Mouse (Mus musculus) myocyte (in vitro differentiated cells): ENCODE results near the gene Eepd1. TPM values are rescaled to one million over a fixed set of nuclear protein-coding genes. Genes with fewer than 3 reads are reported as not detected.

Experiments
- H3K27me3 ChIP-seq: one replicate; pipeline ENCODE4 v1.6.1; 2011; ENCODE audit not compliant: control insufficient read depth, insufficient read depth, insufficient read length
- H3K36me3 ChIP-seq: one replicate; pipeline ENCODE4 v1.6.1; 2011; ENCODE audit not compliant: control insufficient read depth, insufficient read depth
- H3K4me2 ChIP-seq: one replicate; pipeline ENCODE4 v1.6.1; 2011; ENCODE audit warnings: low read depth, control low read depth
- H3K4me3 ChIP-seq: one replicate; pipeline ENCODE4 v1.5.1; 2011; ENCODE audit warnings: mild to moderate bottlenecking, control low read depth, moderate library complexity
- H3K79me2 ChIP-seq: one replicate; pipeline ENCODE4 v1.6.1; 2011; ENCODE audit not compliant: control insufficient read depth, insufficient read depth
- H3ac ChIP-seq: one replicate; pipeline ENCODE4 v1.6.1; 2011; ENCODE audit not compliant: control insufficient read depth, insufficient read length
- CEBPB ChIP-seq: IDR thresholded peaks from 2 replicates; pipeline ENCODE4 v1.6.1; 2011; ENCODE audit warnings: mild to moderate bottlenecking, moderate library complexity; ENCODE audit not compliant: poor library complexity, insufficient read depth, severe bottlenecking
- E2F4 ChIP-seq: IDR thresholded peaks from one replicate; pipeline ENCODE4 v1.6.1; 2011; ENCODE audit warnings: mild to moderate bottlenecking, control low read depth, moderate library complexity; ENCODE audit not compliant: insufficient read depth
- MAX ChIP-seq: IDR thresholded peaks from one replicate; pipeline ENCODE4 v1.6.1; 2011; ENCODE audit warnings: low read depth, mild to moderate bottlenecking, control low read depth
- MYOD1 ChIP-seq, 3 experiments: IDR thresholded peaks; one replicate each; pipeline ENCODE4 v1.6.1; 2011; ENCODE audit warnings: control low read depth in 2 of 3, low read depth in 2 of 3, mild to moderate bottlenecking in 2 of 3, moderate library complexity in 1 of 3; ENCODE audit not compliant: insufficient read length in 2 of 3, control insufficient read depth in 1 of 3
- MYOG ChIP-seq, 3 experiments: IDR thresholded peaks; one replicate each; pipeline ENCODE4 v1.6.1; 2011; ENCODE audit warnings: control low read depth in 2 of 3, low read depth in 2 of 3, mild to moderate bottlenecking in 2 of 3; ENCODE audit not compliant: insufficient read length in 2 of 3, control insufficient read depth in 1 of 3, insufficient read depth in 1 of 3
- POLR2A ChIP-seq: IDR thresholded peaks from one replicate; pipeline ENCODE4 v1.6.1; 2011; ENCODE audit warnings: low read depth, mild to moderate bottlenecking, control low read depth, moderate library complexity; ENCODE audit not compliant: insufficient read length
- POLR2AphosphoS2 ChIP-seq: IDR thresholded peaks from one replicate; pipeline ENCODE4 v1.6.1; 2011; ENCODE audit warnings: low read depth, control low read depth; ENCODE audit not compliant: insufficient read length
- REST ChIP-seq: IDR thresholded peaks from one replicate; pipeline ENCODE4 v1.6.1; 2011; ENCODE audit warnings: mild to moderate bottlenecking, control low read depth, moderate library complexity; ENCODE audit not compliant: insufficient read depth, insufficient read length
- SRF ChIP-seq: IDR thresholded peaks from one replicate; pipeline ENCODE4 v1.6.1; 2011; ENCODE audit warnings: low read depth; ENCODE audit not compliant: control insufficient read depth, insufficient read length
- TCF12 ChIP-seq: IDR thresholded peaks from one replicate; pipeline ENCODE4 v1.6.1; 2011; ENCODE audit warnings: mild to moderate bottlenecking, control low read depth; ENCODE audit not compliant: poor library complexity, insufficient read depth, severe bottlenecking
- TCF3 ChIP-seq: IDR thresholded peaks from one replicate; pipeline ENCODE4 v1.6.1; 2011; ENCODE audit warnings: low read depth, control low read depth; ENCODE audit not compliant: insufficient read length
- USF1 ChIP-seq: IDR thresholded peaks from one replicate; pipeline ENCODE4 v1.6.1; 2011; ENCODE audit warnings: low read depth, mild to moderate bottlenecking, control low read depth, moderate library complexity
- polyA plus RNA-seq: library from polyadenylated mRNA; unstranded; fragments of >200 nt; fragmentation: generic; extraction: Trizol; gene quantifications from one replicate; pipeline ENCODE4 v1.2.1, GENCODE M21; 2012; ENCODE audit warnings: missing spikeins

The Eepd1 gene
- polyA plus RNA-seq, 1 experiment: 6.7 TPM

- Histone ChIP-seq H3ac (no peak overlapping the region), H3K27me3 (no peaks in the 10 kb centered on the region)
Measured at GRCm38 (mm10) chr9:25513556-25513955, 32.2 kb downstream of the Eepd1 start.

GRCm38 (mm10) chr9:25516640-25517039, 35.3 kb downstream of the Eepd1 start:
- Histone ChIP-seq H3K36me3 (no peaks in the 10 kb centered on the region), H3ac (no peak overlapping the region), H3K79me2 (no peaks in the 10 kb centered on the region), H3K4me3 (no peak overlapping the region), H3K27me3 (no peaks in the 10 kb centered on the region), H3K4me2 (no peak overlapping the region)
- TF ChIP-seq MAX (no peak), TCF12 (no peak), REST (no peak), POLR2AphosphoS2 (no peak), SRF (no peak), MYOG (IDR thresholded peaks at IDR 0.05; ENCODE audit: control insufficient read depth in 1 of 3, insufficient read depth in 1 of 3, insufficient read length in 2 of 3, low read depth in 2 of 3) (no peak), TCF3 (no peak)

More at GRCm38 (mm10) chr9:25513556-25513955, 32.2 kb downstream of the Eepd1 start:
- Histone ChIP-seq H3K79me2 (no peaks in the 10 kb centered on the region), H3K36me3 (no peaks in the 10 kb centered on the region), H3K4me3 (no peak overlapping the region), H3K4me2 (no peak overlapping the region)
- TF ChIP-seq E2F4 (no peak), REST (no peak), POLR2AphosphoS2 (no peak), SRF (no peak)

GRCm38 (mm10) chr9:25517982-25518381, 36.6 kb downstream of the Eepd1 start:
- H3K27me3 ChIP-seq: no peaks in the 10 kb centered on the region
- no peak overlapping the region for H3K4me3 ChIP-seq
- TF ChIP-seq POLR2AphosphoS2 (no peak), TCF12 (no peak), USF1 (no peak), POLR2A (no peak), MAX (no peak), CEBPB (no peak), SRF (no peak), TCF3 (no peak)
- H3K36me3 ChIP-seq: no peaks in the 10 kb centered on the region
- H3K4me2 ChIP-seq: no peak overlapping the region
- H3ac ChIP-seq: no peak overlapping the region
- no peaks in the 10 kb centered on the region for H3K79me2 ChIP-seq

- H3K4me2 ChIP-seq: no peak overlapping the region
- H3ac ChIP-seq: no peak overlapping the region
- H3K4me3 ChIP-seq: no peak overlapping the region
- no peak for TF ChIP-seq TCF12
- no peak for TF ChIP-seq POLR2A
- no peak for TF ChIP-seq USF1
- no peak for TF ChIP-seq MAX
- no peak for TF ChIP-seq TCF3
- TF ChIP-seq MYOD1 (IDR thresholded peaks at IDR 0.05; ENCODE audit: control insufficient read depth in 1 of 3, insufficient read length in 2 of 3, low read depth in 2 of 3): no peak
- no peak for TF ChIP-seq MYOG (IDR thresholded peaks at IDR 0.05; ENCODE audit: control insufficient read depth in 1 of 3, insufficient read depth in 1 of 3, insufficient read length in 2 of 3, low read depth in 2 of 3)
- TF ChIP-seq E2F4: no peak
- no peak for TF ChIP-seq CEBPB
- no peak for TF ChIP-seq SRF
- no peak for TF ChIP-seq POLR2AphosphoS2
- no peak for TF ChIP-seq REST
- no peaks in the 10 kb centered on the region for H3K27me3 ChIP-seq
- no peaks in the 10 kb centered on the region for H3K79me2 ChIP-seq
- H3K36me3 ChIP-seq: no peaks in the 10 kb centered on the region
Measured at GRCm38 (mm10) chr9:25519193-25519592, 37.8 kb downstream of the Eepd1 start.

GRCm38 (mm10) chr9:25520826-25521225, 39.5 kb downstream of the Eepd1 start:
- Histone ChIP-seq H3K4me2 (no peak overlapping the region), H3K4me3 (no peak overlapping the region), H3K36me3 (no peaks in the 10 kb centered on the region), H3K79me2 (no peaks in the 10 kb centered on the region), H3K27me3 (no peaks in the 10 kb centered on the region), H3ac (no peak overlapping the region)
- peak in 1 of 3 experiments; percentile 43 for TF ChIP-seq MYOD1 (IDR thresholded peaks at IDR 0.05; ENCODE audit: control insufficient read depth in 1 of 3, insufficient read length in 2 of 3, low read depth in 2 of 3)
- no peak for TF ChIP-seq MYOG (IDR thresholded peaks at IDR 0.05; ENCODE audit: control insufficient read depth in 1 of 3, insufficient read depth in 1 of 3, insufficient read length in 2 of 3, low read depth in 2 of 3)
